Mouse (Mus musculus) C2C12 (cell line): ENCODE results near the gene Tmem247. TPM values are rescaled to one million over a fixed set of nuclear protein-coding genes. Genes with fewer than 3 reads are reported as not detected.

Experiments
- H3K27me3 ChIP-seq: one replicate; pipeline ENCODE4 v1.6.1; 2011; ENCODE audit not compliant: control insufficient read depth, insufficient read depth, insufficient read length
- H3K36me3 ChIP-seq: one replicate; pipeline ENCODE4 v1.6.1; 2011; ENCODE audit not compliant: control insufficient read depth, insufficient read depth
- H3K4me3 ChIP-seq: one replicate; pipeline ENCODE4 v1.5.1; 2011; ENCODE audit warnings: mild to moderate bottlenecking, control low read depth; ENCODE audit not compliant: poor library complexity, insufficient read depth, severe bottlenecking
- H3K79me2 ChIP-seq: one replicate; pipeline ENCODE4 v1.6.1; 2011; ENCODE audit not compliant: control insufficient read depth, insufficient read depth
- H3K79me3 ChIP-seq: one replicate; pipeline ENCODE4 v1.6.1; 2011; ENCODE audit warnings: low read depth, control low read depth
- H3ac ChIP-seq: one replicate; pipeline ENCODE3; 2011; ENCODE audit warnings: low read depth; ENCODE audit not compliant: control insufficient read depth, insufficient read length
- CEBPB ChIP-seq: IDR thresholded peaks from one replicate; pipeline ENCODE4 v1.6.1; 2011; ENCODE audit warnings: low read depth, mild to moderate bottlenecking, control low read depth, moderate library complexity
- CTCF ChIP-seq: IDR thresholded peaks from one replicate; pipeline ENCODE4 v1.5.1; 2011; ENCODE audit not compliant: control insufficient read depth, insufficient read depth, insufficient read length
- FOSL1 ChIP-seq: IDR thresholded peaks from one replicate; pipeline ENCODE4 v1.8.0; 2011; ENCODE audit warnings: mild to moderate bottlenecking, low read length; ENCODE audit not compliant: poor library complexity, insufficient read depth, severe bottlenecking
- MAX ChIP-seq: IDR thresholded peaks from one replicate; pipeline ENCODE4 v1.6.1; 2011; ENCODE audit warnings: mild to moderate bottlenecking, control low read depth
- MYOD1 ChIP-seq: IDR thresholded peaks from one replicate; pipeline ENCODE4 v1.6.1; 2011; ENCODE audit warnings: low read depth; ENCODE audit not compliant: control insufficient read depth, insufficient read length
- MYOG ChIP-seq: IDR thresholded peaks from one replicate; pipeline ENCODE4 v1.6.1; 2011; ENCODE audit not compliant: control insufficient read depth, insufficient read length; ENCODE audit errors: extremely low read depth
- USF1 ChIP-seq: IDR thresholded peaks from one replicate; pipeline ENCODE4 v1.6.1; 2011; ENCODE audit warnings: low read depth, mild to moderate bottlenecking, control low read depth, moderate library complexity
- polyA plus RNA-seq: library from polyadenylated mRNA; unstranded; fragments of >200 nt; fragmentation: generic; extraction: Trizol; gene quantifications from one replicate; pipeline ENCODE4 v1.2.1, GENCODE M21; 2012; ENCODE audit warnings: missing spikeins

The Tmem247 gene
- polyA plus RNA-seq, 1 experiment = not detected

DNA sequence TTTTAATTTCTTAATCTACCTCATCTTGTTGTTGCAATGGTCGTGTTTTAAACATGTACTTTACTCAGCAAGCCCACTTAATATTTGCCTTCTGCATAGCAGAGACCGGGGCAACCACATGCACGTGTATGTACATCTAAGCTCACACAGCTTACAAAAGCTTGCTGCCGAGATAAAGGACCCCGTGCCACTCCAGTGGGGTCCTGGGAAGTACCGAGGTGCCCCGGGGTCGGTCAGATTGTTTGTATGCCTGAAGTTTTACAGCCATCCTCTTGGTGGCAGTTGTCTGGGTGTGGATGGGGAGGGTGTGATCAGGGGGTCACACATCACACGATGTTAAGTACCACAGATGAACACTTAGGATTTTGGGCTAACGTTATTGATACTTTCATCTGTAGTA, 48.9 kb downstream of the Tmem247 start:
- H3ac ChIP-seq = no peak overlapping the region
- peaks cover 6% of the 10 kb centered on the region for H3K79me3 ChIP-seq
- H3K79me2 ChIP-seq = peaks cover 61% of the 10 kb centered on the region
- peaks cover 11% of the 10 kb centered on the region for H3K36me3 ChIP-seq
- no peak overlapping the region for H3K4me3 ChIP-seq
- H3K27me3 ChIP-seq = no peaks in the 10 kb centered on the region
- TF ChIP-seq MAX (no peak), CEBPB (no peak), FOSL1 (no peak)

DNA sequence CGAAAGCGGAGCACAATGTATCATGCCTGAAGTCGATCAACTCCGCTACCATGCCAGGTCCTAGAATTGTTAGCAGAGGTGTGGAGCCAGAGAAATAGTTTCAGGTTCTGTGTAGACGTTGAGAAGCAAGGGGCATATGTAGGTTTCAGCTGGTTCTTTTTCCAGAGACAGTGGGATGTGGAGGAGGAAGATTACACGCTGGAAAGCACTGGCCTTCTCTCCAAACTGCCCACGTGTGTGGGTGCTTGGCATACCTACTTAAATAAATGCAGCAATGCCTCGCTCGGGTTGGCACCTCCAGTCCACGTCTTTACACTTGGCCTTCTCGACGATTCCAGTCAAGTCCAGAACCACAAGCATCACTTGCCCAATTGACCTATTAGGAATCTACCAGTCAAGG, 49.9 kb downstream of the Tmem247 start:
- Histone ChIP-seq H3K36me3 (peaks cover 11% of the 10 kb centered on the region), H3K27me3 (no peaks in the 10 kb centered on the region), H3K79me3 (peaks cover 6% of the 10 kb centered on the region), H3K79me2 (peaks cover 68% of the 10 kb centered on the region), H3ac (no peak overlapping the region), H3K4me3 (no peak overlapping the region)
- no peak for TF ChIP-seq CEBPB

DNA sequence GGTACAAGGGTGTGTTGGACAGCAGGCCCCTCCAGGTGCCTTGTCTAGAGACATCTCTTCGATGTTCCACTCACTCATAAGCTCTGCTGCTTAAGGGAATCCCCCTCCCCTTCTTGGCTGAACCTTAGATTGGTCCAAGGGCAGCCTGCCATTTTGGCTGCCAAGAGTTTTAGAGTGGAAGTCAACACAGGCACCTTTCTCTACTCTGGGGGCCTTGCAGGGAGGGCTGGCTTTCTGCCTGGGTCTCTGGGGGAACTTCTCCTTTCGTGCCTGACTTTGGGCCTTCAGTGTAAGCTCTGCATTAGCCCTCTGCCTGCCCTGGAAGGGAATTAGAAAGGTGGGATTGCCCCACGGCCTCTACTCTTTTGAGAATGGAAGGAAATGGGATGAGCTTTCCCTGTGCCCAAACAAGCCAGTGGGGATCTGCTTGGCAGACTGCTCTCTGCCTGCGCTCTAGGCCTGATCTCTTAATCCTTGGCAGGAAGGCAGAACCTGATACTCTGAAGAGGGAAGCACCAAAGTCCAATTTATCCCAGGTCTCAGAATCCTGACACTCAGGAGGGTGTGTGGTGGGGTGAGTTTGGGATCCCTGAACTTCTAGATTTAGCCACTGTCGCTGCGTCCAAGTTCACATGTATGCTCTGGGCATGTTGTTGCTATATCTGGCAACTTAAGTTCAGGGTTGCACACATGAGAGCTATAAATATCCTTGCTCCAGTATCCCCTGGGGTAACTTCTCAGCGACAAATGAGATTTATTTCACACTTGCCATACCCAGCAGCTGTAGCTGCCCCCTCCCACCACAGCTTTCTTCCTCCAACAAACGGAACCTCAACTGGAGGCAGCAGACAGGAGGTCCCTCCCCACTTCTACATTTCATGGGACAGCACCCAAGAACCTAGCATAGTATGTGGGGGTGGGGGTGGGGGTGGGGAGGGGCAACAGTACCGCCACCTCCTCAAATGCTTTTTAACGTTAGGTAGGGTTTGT, 50.7 kb downstream of the Tmem247 start:
- H3K79me2 ChIP-seq = peaks cover 68% of the 10 kb centered on the region
- H3K27me3 ChIP-seq = no peaks in the 10 kb centered on the region
- peaks cover 6% of the 10 kb centered on the region for H3K79me3 ChIP-seq
- H3K4me3 ChIP-seq = no peak overlapping the region
- TF ChIP-seq MAX (no peak), FOSL1 (no peak), CTCF (no peak), MYOG (no peak), MYOD1 (no peak), CEBPB (no peak), USF1 (no peak)
- no peak overlapping the region for H3ac ChIP-seq
- H3K36me3 ChIP-seq = peaks cover 11% of the 10 kb centered on the region

DNA sequence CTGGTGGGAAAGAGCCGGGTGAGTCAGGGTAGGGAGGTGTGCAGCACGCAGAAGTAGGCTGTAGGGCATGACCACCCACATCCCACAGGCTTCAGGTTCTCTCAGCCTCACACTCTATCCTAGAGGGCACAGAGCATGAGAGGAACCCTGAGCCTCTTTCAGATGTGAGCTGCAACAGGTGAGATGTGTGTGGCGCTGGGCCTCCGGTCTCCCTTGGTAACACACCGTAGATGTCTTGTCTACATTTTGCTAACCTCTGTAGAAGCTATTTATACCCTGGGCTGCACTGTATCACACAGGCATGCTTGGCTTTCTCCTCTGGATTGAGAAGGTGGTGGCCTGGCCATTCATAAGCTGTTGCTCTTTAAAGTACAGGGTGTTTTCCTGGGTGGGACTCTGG, 51.4 kb downstream of the Tmem247 start:
- peaks cover 11% of the 10 kb centered on the region for H3K36me3 ChIP-seq
- H3ac ChIP-seq = no peak overlapping the region
- peaks cover 6% of the 10 kb centered on the region for H3K79me3 ChIP-seq
- no peak overlapping the region for H3K4me3 ChIP-seq
- TF ChIP-seq FOSL1 (no peak), CTCF (no peak), MYOD1 (no peak), MAX (no peak), USF1 (no peak), CEBPB (no peak), MYOG (no peak)
- no peaks in the 10 kb centered on the region for H3K27me3 ChIP-seq
- H3K79me2 ChIP-seq = peaks cover 67% of the 10 kb centered on the region

DNA sequence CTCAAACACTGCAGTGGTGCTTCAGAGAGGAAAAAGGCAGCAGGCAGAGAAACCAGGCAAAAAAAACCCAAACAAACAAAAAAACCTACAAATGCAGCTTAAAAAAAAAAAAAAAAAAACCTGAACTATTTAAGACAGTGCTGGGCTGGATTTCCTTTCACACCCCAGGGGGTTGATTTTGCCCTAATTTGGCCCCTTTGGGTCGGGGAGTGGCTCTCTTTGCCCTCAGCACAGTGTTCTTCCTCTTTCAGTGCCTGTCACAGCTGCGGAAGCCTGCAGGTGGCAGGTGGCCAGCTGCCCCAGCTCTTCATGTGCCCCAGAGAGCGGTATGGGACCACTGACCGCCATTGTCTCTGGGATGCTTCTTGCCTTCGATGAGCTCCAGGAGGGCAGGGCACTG, 52.4 kb downstream of the Tmem247 start:
- H3K4me3 ChIP-seq = no peak overlapping the region
- H3ac ChIP-seq = no peak overlapping the region
- H3K79me2 ChIP-seq = peaks cover 59% of the 10 kb centered on the region
- H3K36me3 ChIP-seq = peaks cover 11% of the 10 kb centered on the region
- no peaks in the 10 kb centered on the region for H3K27me3 ChIP-seq
- TF ChIP-seq MYOG (no peak), FOSL1 (no peak), CEBPB (no peak), MYOD1 (no peak), USF1 (no peak), MAX (no peak), CTCF (no peak)
- H3K79me3 ChIP-seq = peaks cover 6% of the 10 kb centered on the region

DNA sequence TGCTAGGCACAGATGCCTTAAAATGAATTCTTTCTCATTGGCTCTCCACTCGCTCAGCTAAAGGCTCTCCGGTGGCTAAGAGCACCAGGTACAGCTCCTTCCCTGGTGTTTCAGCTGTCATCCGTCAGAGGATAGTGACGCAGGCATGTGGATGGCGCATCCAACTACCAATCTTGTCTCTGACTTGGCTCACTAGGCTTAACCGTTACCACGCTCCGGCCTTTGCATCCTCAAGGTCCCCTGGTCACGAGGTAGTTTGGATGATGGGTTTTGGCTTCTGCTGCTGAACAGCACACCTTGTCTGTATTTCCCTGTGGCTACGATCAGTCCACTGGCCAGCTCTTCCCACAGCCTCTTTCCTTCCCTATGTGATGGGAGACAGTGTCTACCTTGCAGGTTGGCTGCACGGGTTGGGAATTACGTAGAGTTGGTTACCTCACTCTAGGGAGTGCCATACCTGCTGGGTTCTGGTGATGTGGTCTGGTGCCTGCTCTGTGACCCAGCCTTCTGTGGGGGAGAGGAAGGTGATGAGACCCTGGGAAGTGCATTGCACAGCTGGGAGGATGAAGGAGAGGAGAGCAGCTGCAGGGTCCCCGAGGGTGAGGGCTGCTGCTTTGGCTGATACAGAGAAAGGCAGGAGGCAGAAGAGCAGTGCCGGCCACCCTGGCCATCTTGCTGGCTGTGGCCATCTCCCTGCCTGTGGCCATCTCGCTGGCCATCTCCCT, 53.0 kb downstream of the Tmem247 start:
- peaks cover 6% of the 10 kb centered on the region for H3K79me3 ChIP-seq
- TF ChIP-seq FOSL1 (no peak), MYOD1 (no peak), MYOG (no peak), MAX (no peak), USF1 (no peak), CEBPB (no peak), CTCF (no peak)
- peaks cover 54% of the 10 kb centered on the region for H3K79me2 ChIP-seq
- no peak overlapping the region for H3K4me3 ChIP-seq
- H3ac ChIP-seq = no peak overlapping the region
- H3K36me3 ChIP-seq = peaks cover 11% of the 10 kb centered on the region
- H3K27me3 ChIP-seq = no peaks in the 10 kb centered on the region
